In the genomic region with DNA sequence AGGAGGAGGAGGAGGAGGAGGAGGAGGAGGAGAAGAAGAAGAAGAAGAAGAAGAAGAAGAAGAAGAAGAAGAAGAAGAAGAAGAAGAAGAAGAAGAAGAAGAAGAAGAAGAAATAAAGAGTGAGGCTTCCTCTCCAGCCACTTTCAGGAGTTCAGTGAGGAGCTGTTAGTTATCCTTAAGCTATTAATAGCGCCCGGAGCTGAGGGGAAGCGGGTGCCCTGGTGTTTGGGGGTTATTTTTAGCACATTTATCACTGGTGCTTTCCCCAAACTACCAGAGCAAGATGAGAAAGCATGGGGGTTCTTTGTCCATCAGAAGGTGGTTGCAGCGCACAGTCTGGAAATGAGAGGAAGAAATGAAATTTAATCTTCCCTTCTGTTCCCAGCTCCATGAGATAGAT, we compare ENCODE assay signal across 1 mouse cellular context.
TF ChIP-seq lines count a peak whose summit lies in the region.

No protein-coding gene starts in this region.

TF ChIP-seq in CH12.LX, 34 proteins besides CTCF, POLR2A, EP300 and RAD21 (continued from another document):
- TF ChIP-seq ZMIZ1 (IDR thresholded peaks at IDR 0.05; ENCODE audit: low read depth, low read length) (no peak), MAX (IDR thresholded peaks at IDR 0.05; ENCODE audit: low read length) (0 out of 2 replicates have a peak, but pooled peaks have one; percentile 16), RCOR1 (conservative IDR thresholded peaks at IDR 0.05; ENCODE audit: low read depth, low read length) (no peak), SIN3A (IDR thresholded peaks at IDR 0.05; ENCODE audit: low read length) (0 out of 2 replicates have a peak, but pooled peaks have one; percentile 33), TCF12 (IDR thresholded peaks at IDR 0.05; ENCODE audit: low read depth, low read length) (0 out of 2 replicates have a peak, but pooled peaks have one; percentile 15), HCFC1 (IDR thresholded peaks at IDR 0.05; ENCODE audit: low read depth, low read length) (no peak), ELF1 (IDR thresholded peaks at IDR 0.05; ENCODE audit: low read depth, low read length) (no peak), USF1 (IDR thresholded peaks at IDR 0.05; ENCODE audit: low read depth, low read length) (no peak), ZC3H11A (IDR thresholded peaks at IDR 0.05; ENCODE audit: low read depth, low read length) (no peak), UBTF (IDR thresholded peaks at IDR 0.05; ENCODE audit: low read depth, low read length) (no peak), NELFE (IDR thresholded peaks at IDR 0.05; ENCODE audit: low read depth, low read length) (no peak), ZKSCAN1 (IDR thresholded peaks at IDR 0.05; ENCODE audit: borderline replicate concordance, low read depth, low read length) (no peak), JUN (IDR thresholded peaks at IDR 0.05; ENCODE audit: insufficient read depth, low read depth, low read length) (no peak)
TF ChIP-seq in CH12.LX: peak in this region for 7.
